Mouse (Mus musculus) frontal cortex, postnatal 36 days (tissue): ENCODE data around the gene Rcbtb2.

Experiments used
- DNase-seq, 2 experiments: peaks; one replicate each; pipeline ENCODE4 v3.0.0; 2022; ENCODE audit warnings: low spot score in 2 of 2

Gene Rcbtb2

DNA sequence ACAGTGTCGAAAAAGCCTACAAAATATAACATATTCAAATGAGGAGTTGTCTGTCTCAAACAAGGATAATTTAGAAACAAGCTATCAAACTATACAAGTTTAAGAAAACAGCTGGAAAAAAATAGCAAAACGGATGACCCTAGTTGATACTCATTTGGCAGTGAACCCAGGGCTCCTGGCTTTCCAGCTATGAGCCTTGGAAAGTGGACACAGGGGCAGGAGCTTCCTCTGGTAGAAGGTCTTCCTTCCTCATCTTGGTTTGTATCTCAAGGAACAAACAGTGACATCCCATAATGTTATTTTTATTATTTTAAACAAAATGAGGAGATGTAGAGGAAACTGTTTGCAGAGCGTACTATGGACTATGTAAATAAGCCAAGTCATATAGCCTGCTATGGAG, 25.3 kb downstream of the Rcbtb2 start:
- no peak for DNase-seq

DNA sequence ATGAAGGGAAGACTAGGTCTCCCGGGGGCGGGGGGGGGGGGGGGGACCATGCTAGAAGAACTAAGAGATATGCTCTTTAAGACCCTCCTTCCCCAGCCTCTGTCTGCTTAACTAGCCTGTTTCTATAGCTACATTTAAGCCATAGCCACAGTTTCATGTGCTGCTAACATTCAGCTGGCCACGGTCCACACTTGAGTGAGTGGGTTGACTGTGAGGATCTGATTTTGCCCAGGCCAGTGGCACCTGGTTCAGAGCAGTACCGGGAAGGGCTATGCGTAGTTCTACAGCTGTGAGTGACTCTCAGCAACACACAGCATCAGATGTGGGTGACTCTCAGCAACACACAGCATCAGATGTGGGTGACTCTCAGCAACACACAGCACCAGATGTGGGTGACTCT, 38.5 kb downstream of the Rcbtb2 start:
- peak in 1 of 2 experiments; percentile 40 for DNase-seq

DNA sequence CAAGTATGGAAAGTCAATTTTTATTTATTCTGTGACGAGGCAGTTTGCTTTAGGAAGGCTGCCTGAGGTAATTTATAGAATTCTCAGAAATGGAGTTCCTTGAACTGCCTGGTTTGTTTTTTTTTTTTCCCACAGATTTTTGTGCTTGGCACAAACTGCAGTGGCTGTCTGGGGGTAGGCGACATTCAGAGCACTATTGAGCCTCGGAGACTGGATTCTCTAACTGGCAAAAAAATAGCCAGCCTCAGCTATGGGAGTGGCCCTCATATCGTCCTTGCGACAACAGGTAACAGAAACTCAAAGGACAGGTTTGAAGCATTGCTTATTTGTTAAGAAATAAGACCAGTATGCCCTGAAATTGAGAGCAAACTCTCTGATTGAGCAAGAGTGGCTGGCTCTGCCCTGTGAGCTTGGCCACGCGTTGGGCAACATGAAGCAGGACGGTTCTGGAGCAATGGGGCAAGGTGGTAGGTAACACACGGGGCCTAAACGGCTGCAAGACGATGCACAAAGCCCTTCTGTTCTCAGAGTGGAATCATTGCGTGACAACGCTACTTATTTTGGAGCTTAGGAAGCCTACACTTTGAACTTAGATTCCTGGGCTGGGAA, 39.5 kb downstream of the Rcbtb2 start:
- DNase-seq: no peak

DNA sequence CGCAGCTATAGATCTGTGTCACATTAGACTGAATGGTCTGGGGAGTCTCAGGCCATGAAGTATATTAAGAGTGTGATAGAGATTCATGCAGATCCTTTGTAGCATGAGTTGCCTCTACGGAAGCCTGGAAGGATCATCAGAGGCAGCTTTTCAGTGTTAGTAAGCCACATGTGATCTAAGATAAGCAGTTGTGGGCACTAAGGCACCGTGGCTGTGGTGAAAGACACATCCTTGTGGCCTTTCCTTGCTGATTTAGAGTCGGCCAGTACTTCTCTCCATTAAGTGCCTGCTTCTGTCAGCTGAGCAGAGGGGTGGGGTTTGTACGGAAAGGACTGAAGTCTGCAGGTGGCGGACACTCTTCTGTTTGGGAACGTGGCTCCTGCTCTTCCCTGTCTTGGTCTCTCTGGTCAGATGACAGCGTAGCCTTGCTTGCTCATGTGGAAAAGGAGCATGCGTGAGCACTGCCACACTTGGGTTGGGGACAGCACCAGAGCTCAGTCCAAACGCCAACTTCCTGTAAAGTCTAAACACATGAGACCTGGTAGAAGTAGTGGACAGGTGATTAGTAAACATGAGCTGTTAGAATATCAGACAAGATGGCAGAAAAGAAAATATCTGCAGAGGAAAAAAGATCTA, 40.6 kb downstream of the Rcbtb2 start:
- DNase-seq: no peak

DNA sequence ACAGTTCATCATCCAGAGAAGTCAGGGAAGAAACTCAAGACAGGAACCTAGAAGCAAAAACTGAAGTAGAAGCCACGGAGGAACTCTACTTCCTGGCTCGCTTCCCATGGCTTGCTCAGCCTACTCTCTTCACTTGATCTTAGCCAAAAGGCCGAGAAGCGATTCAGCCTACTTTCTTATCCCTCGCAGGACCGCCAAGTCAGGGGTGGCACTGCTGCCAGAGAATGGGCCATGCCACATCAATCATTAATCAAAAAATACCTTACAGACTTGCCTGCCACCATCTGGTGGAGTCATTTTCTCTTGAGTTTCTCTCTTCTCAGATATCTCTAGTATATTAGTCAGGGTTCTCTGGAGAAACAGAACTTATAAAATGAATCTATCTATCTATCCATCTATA, 42.3 kb downstream of the Rcbtb2 start:
- no peak for DNase-seq

DNA sequence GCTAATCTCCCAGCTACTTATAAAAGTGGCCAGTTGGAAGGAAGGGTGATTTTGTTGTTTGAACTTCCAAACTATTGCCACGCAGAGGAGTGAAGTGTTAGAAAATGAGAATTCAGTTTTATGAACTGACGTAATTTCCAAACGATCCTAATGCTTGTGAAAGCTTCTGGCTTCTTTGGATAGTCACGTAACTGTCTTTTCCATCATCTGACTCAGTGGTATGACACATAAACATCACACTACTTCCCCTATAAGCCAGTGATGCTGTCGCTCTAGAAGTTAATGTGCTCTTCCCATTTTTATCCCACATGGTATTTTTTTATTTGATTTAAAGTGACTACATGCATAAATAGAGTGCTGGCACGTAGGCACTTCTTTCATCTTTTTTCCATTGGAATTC, 45.8 kb downstream of the Rcbtb2 start:
- no peak for DNase-seq

DNA sequence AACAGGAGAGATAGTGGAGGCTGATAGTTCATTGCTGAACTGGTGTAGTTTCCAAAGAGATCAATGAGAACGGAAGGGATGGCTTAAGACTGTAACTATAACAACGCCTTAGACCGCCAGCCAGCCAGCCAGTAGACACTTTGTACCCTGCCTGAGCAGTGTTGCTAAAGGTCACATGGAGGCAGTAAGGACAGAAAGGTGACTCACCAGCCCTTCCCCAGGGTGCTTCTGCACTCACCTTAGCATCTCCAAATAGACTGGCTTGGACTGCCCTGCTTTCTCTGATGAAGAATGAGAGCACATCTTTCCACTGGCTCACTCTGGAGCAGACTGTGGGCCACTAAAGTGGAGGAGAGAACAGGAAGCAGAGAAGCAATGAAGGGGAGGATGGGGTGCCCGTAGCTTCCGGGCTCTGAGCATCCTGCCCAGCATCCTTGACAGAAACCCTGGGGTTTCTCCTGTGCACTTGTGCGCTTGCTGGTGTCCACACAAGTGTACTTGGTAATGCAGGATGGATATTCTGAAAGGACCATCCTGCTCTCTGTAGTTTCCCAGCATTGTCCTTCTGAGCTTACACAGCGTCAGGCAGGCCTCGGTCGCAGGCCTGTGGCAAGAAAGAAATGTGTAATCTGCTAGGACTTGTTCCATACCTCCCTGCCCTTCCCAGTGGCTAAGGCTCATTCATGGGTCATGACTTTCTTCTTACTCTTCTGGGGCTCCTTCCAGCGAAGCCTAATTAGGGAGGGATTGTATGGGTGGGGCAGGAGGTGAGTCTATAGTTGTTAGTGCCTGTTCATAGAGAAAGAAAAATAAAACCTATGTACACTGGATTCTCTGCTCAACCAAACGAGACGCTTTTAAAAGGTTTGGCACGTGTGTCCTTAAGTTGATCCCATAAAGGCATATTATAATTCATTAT, 47.3 kb downstream of the Rcbtb2 start:
- no peak for DNase-seq

DNA sequence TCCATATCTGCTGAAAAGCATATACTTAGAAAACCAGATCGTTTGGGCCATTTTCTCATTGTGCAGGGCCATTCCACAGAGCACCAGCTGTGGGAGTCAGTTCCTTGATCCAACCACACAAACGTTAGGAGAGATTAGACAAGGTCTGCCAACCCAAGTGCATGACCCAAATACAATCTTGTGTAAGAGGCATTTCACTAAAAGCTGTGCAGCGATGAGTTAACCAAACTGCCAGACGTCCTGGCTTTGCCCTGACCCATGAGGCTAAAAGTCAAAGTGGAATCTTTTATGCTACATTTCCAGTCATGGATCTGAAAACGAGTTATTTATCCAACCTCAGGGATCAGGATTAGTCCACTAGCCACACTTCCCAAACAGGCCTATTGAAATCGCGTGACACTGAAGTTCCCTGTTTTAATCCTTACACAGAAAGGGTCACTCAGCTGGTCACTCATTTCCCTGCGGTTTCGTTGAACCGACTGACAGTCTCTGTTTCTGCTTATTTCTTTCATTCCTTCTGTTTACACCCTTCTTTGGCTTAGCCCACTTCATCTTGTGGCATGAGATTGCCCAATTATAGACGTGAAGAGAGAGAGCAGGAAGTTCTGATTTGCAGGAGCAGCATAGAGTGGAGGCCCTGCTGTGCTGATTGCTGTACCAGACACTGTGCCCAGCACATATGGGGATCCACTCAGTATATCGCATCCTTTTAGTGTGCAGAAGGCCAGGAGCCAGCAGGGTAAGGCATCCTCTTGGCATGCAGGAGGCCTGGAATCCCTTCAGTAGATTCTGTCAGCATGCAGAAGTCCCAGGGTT, 49.6 kb downstream of the Rcbtb2 start:
- DNase-seq: no peak

DNA sequence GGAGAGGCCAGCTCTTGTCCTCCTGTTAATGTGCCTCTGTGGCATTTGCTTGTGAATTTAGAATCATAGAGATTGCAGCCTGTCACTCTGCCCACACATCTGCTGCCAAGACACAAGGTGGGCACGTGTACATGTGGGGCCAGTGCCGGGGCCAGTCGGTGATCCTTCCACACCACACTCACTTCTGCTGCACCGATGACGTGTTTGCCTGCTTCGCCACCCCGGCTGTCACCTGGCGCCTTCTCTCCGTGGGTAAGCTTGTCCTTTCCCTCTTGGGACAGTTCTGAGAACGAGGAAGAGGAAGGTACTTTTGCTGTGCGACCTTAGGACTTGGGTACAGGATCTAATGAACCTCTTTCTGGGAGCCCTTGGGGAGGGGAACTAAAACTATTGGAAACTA, 50.8 kb downstream of the Rcbtb2 start:
- no peak for DNase-seq

DNA sequence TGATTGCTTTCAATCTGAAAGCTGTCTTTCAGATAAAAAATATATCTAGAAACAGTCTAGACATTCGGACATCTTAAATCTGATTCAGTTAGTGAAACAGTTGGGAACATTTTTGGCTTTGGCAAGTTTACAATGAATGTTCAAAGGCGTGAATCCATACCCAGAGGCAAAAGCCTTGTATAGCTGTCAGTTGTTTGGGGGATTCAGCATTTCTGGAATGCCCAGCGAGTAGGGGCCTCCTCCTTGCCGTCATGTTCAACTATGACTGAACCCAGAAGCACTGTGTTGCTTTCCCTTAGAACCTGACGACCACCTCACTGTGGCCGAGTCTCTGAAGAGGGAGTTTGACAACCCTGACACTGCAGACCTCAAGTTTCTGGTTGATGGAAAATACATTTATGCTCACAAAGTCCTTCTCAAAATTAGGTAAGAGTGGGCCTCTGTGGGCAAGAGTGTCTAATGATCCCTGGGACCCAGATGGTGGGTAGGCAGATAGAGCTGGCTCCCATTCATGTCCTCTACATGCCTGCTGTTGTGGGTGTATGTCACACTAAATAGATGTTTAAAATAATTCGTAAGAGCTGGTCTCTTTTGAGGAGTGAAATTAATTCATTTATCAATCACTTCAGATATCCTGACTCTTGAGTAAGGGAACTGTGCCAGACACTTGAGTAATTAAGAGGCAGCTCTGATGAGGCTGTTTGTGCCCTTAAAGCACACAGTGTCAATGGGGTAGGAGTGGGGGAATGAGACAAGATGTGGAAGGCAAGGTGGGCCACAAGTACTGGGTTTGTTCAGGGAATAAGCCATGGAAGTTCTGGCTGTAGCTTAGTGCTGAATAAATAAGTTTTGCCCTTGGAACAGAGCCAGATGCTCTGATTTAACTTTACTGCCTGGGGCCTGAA, 51.5 kb downstream of the Rcbtb2 start:
- DNase-seq: no peak

DNA sequence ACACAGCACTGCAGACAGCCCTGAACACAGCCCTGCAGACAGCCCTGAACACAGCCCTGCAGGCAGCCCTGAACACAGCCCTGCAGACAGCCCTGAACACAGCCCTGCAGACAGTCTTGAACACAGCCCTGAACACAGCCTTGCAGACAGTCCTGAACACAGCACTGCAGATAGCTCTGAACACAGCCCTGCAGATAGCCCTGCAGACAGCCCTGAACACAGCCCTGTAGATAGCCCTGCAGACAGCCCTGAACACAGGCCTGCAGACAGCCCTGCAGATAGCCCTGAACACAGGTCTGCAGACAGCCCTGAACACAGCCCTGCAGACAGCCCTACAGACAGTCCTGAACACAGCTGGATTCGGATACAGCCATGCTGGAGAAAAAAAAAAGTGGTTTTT, 52.2 kb downstream of the Rcbtb2 start:
- DNase-seq: no peak

DNA sequence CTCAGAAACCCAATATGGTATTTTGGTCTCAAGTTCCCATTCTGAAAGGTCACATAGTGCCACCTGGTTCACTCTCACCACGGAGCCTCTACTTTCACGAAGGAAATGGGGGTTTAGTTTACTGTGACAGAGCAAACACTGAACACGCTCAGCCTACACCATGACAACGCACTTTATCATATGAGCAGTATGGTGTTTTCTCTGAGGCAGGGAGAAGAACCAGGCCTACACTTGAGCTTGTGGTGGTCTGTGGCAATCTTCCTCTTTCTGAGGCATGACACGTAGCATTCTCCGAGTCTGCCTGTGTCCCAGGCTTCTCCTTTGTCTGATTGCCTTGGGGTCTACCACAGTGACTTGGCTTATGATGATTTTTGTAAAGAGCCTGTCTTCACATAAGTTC, 53.0 kb downstream of the Rcbtb2 start:
- no peak for DNase-seq

DNA sequence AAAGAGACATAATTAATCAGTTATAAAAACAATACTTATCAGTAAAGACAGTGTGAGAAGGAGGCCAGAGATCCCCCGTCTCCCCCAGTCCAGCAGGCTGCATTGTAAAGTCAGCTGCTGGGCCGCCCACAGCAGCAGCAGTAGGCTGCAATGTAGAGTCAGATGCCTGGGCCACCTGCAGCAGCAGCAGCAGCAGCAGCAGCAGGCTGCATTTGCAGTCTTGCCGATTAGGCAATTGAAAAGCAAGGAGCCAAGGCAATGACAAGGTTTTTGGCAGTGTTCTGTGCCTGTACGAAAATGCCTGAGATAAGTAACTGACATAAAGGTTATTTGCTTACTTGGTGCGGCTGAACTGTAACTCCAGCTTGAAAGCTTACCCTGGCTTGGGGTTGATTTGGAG, 53.4 kb downstream of the Rcbtb2 start:
- no peak for DNase-seq

DNA sequence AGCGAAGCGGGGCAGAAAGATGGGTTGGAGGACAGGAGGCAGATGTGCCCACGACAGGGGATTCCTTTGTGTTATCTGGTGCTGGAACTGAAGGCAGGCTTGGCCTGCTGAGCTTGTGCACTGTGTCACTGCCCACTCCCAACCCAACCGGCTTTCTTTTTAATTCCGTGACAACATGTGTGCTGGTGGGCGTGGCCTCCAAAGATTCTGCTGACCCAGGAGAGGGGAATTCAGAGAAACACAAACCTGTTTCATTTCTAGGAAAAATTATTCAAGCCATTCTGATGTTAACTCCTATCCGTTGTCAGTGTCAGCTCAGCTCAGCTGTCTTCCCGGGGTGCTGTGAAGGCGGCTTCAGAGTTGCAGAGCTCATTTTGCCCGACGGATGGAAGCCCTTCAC, 55.1 kb downstream of the Rcbtb2 start:
- DNase-seq: no peak

DNA sequence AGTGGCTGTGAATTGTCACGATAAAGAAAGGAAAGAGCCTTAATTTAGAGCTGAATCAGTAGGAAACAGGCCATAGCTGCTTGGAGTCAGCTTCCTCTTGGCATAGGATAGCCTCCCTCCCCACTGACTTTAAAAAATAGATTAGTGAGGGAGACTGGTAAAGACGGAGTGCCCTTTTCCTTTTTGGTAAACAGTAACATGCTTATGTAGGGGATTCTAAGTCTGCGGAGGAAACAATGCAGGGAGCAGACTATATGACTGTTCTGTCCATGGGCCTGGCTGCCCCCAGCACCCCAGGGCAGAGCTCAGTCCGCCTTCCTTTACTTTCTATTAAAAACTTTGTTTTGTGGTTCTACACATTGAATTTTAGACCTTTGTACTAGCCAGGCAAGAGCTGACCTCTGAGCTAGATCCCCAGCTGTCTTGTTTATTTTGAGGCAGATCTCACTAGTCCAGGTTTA, 56.4 kb downstream of the Rcbtb2 start:
- no peak for DNase-seq

DNA sequence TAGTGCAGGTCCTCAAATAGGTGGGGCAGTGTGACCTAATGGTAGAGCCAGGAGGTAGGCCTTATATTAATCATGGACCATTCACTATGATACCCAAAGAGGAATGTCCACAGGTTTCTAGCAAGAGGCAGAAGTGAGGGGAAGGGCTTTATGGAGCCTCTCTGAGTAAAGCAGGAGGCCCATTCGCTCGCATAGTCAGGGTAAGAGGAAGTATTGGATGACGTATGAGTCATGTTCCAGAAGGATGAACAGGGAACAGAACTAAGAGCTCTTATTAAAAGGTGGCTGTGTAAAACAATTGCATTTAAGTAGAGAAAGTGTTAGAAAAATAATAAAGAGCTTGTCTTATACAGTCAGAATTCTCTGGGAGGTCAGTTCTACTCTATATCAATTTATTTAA, 57.8 kb downstream of the Rcbtb2 start:
- no peak for DNase-seq

DNA sequence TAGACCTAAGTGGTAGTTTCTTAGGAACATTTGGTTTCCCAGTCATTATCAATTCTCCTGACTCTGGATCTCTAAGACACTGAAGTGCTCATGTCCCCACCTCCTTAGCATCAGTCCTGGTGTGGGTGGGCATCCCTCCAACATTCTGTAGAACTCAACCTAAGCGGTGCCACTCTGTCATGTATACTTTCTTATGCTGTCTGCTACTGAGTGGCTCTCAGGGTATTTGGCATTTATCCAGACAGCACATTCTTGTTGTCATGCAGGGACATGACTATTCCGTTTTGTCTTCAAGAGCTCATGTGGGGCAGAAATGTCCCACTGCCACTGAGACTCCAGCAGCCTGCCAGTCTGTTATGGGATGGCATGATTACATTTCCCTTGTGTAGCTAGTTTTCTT, 58.3 kb downstream of the Rcbtb2 start:
- DNase-seq: no peak

DNA sequence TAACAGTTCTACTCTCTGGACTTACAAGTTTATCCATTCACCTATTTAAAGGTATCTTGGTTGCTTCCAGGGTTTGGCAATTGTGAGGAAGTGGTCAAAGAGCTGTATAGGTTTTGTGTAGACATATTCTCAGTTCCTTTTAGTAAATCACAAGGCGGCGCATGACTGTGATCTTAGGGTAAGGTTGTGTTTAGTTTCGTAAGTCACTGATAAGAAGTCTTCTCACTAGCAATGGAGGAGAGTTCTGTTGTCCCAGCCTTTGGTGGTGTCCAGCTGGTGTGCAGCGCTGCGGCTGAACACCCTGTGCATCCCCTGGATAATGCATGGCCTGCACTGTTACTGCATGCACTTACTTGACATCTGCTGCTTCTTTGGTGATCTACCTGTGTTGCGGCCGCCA, 64.0 kb downstream of the Rcbtb2 start:
- DNase-seq: no peak

DNA sequence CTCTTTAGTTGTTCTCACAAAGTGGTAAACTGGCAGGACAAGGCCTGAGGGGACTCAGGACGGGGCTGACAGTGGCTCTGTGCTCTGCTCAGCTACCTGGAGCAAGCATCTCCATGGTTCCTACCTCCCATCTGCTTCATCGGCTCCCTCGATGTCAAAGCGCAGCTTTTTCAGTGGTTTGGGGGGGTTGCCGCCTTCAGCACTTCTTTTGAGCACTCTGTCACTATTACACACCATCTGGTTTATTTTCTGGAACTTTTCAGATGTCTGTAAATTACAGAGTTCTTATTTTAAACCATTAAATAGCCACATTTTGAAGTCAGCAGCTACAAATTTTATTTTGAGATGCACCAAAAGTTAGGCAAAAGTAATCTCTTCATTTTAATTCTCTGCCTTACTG, 76.2 kb downstream of the Rcbtb2 start:
- DNase-seq: peak; percentile 32 to 44

DNA sequence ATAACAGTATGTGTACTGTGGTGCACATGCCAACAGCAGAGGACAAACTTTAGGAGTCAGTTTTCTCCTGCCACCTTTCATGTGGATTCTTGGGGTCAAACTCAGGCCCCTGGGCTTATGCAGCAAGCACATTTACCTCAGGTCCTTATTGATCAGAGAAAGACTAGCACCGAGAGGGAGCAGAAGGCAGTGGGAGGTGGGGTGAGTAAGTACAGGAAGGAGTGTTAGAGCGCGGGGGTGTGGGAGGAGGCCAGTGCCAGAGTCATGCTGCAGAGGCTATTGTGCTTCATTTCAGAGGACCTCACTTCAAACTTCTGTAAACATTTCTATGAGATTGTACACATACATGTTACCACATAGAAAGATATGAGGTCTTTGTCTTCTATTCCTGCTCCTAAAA, 78.6 kb downstream of the Rcbtb2 start:
- no peak for DNase-seq

DNA sequence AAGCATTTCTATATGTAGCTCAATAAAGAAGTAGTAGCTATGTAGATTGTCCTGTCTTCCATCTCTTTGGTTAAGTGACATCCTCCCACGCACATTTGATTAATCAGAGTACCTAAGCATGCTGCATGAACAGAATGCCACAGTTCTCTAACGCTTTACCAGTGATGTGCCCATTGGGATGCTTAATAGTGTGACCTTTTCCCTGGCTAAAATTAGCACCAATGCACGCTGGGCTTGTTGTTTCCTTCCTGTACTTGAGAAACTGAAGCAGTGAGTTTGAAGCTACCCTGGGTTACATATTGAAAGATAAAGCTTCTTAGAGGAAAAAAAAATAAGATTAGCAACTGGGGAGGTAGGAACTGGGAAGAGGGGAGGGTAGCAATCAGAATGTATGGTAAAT, 81.2 kb downstream of the Rcbtb2 start:
- no peak for DNase-seq
